Mouse (Mus musculus): ENCODE measurements around the gene Snrnp25. TPM values are rescaled to one million over a fixed set of nuclear protein-coding genes. Genes with fewer than 3 reads are reported as not detected.

Snrnp25 gene
- total and polyA plus RNA-seq, 2 experiments = 7.6 to 10.9 TPM

- Histone ChIP-seq H3K4me1 (ENCODE audit: control insufficient read depth, insufficient read depth, low read length) (peaks cover 14% of the 10 kb centered on the region), H3K36me3 (ENCODE audit: control insufficient read depth, insufficient read depth, low read length) (peaks cover 3% of the 10 kb centered on the region; the same call in 1 of the 2 replicates), H3K27me3 (ENCODE audit: control insufficient read depth, insufficient read depth, low read length) (no peaks in the 10 kb centered on the region), H3K27ac (replicated peaks; ENCODE audit: insufficient read depth, low read depth, low read length) (no peak overlapping the region), H3K79me2 (ENCODE audit: control insufficient read depth, insufficient read depth, low read length) (no peaks in the 10 kb centered on the region), H3K9ac (ENCODE audit: low read depth, low read length) (no peak overlapping the region), H3K4me3 (ENCODE audit: insufficient read depth, low read depth, low read length) (no peak overlapping the region)
- DNase-seq (ENCODE audit: extremely low read depth, low read depth, low spot score) = no peak
- no peak for TF ChIP-seq POLR2A (IDR thresholded peaks at IDR 0.05; ENCODE audit: extremely low read depth, insufficient read depth, low read length)
- TF ChIP-seq CTCF (IDR thresholded peaks at IDR 0.05; ENCODE audit: low read depth, low read length) = no peak
- 95% methylated on average over 9 of the region's 9 CpGs for WGBS
These were observed 22.3 kb downstream of the Snrnp25 start for GRCm38 (mm10) chr11:32227555-32227954.

GRCm38 (mm10) chr11:32228292-32228845 is 23.2 kb downstream of the Snrnp25 start:
- no peak overlapping the region for H3K9ac ChIP-seq (ENCODE audit: low read depth, low read length)

GRCm38 (mm10) chr11:32230220-32230619 is 25.0 kb downstream of the Snrnp25 start:
- H3K36me3 ChIP-seq (ENCODE audit: control insufficient read depth, insufficient read depth, low read length) = peaks cover 3% of the 10 kb centered on the region; the same call in 1 of the 2 replicates
- H3K4me3 ChIP-seq (ENCODE audit: insufficient read depth, low read depth, low read length) = no peak overlapping the region
- H3K4me1 ChIP-seq (ENCODE audit: control insufficient read depth, insufficient read depth, low read length) = peaks cover 9% of the 10 kb centered on the region
- H3K27me3 ChIP-seq (ENCODE audit: control insufficient read depth, insufficient read depth, low read length) = no peaks in the 10 kb centered on the region
- TF ChIP-seq POLR2A (IDR thresholded peaks at IDR 0.05; ENCODE audit: extremely low read depth, insufficient read depth, low read length) (no peak), CTCF (IDR thresholded peaks at IDR 0.05; ENCODE audit: low read depth, low read length) (no peak)
- no peaks in the 10 kb centered on the region for H3K79me2 ChIP-seq (ENCODE audit: control insufficient read depth, insufficient read depth, low read length)
- H3K9ac ChIP-seq (ENCODE audit: low read depth, low read length) = no peak overlapping the region
- WGBS = 87% methylated on average over 4 of the region's 4 CpGs
- no peak for DNase-seq (ENCODE audit: extremely low read depth, low read depth, low spot score)
- H3K27ac ChIP-seq (replicated peaks; ENCODE audit: insufficient read depth, low read depth, low read length) = no peak overlapping the region

More at GRCm38 (mm10) chr11:32228292-32228845, 23.2 kb downstream of the Snrnp25 start:
- Histone ChIP-seq H3K79me2 (ENCODE audit: control insufficient read depth, insufficient read depth, low read length) (no peaks in the 10 kb centered on the region), H3K27ac (replicated peaks; ENCODE audit: insufficient read depth, low read depth, low read length) (no peak overlapping the region), H3K36me3 (ENCODE audit: control insufficient read depth, insufficient read depth, low read length) (peaks cover 3% of the 10 kb centered on the region; the same call in 1 of the 2 replicates), H3K4me1 (ENCODE audit: control insufficient read depth, insufficient read depth, low read length) (peaks cover 14% of the 10 kb centered on the region), H3K27me3 (ENCODE audit: control insufficient read depth, insufficient read depth, low read length) (no peaks in the 10 kb centered on the region), H3K4me3 (ENCODE audit: insufficient read depth, low read depth, low read length) (no peak overlapping the region)
- WGBS = 85% methylated on average over 3 of the region's 3 CpGs
- TF ChIP-seq POLR2A (IDR thresholded peaks at IDR 0.05; ENCODE audit: extremely low read depth, insufficient read depth, low read length) (no peak), CTCF (IDR thresholded peaks at IDR 0.05; ENCODE audit: low read depth, low read length) (no peak)
- DNase-seq (ENCODE audit: extremely low read depth, low read depth, low spot score) = no peak

- Histone ChIP-seq H3K36me3 (ENCODE audit: control insufficient read depth, insufficient read depth, low read length) (peaks cover 3% of the 10 kb centered on the region; the same call in 1 of the 2 replicates), H3K79me2 (ENCODE audit: control insufficient read depth, insufficient read depth, low read length) (no peaks in the 10 kb centered on the region), H3K27me3 (ENCODE audit: control insufficient read depth, insufficient read depth, low read length) (no peaks in the 10 kb centered on the region), H3K4me3 (ENCODE audit: insufficient read depth, low read depth, low read length) (no peak overlapping the region), H3K9ac (ENCODE audit: low read depth, low read length) (no peak overlapping the region), H3K4me1 (ENCODE audit: control insufficient read depth, insufficient read depth, low read length) (0 out of 2 replicates have a peak, but pooled peaks cover 2% of the 10 kb centered on the region), H3K27ac (replicated peaks; ENCODE audit: insufficient read depth, low read depth, low read length) (no peak overlapping the region)
- TF ChIP-seq POLR2A (IDR thresholded peaks at IDR 0.05; ENCODE audit: extremely low read depth, insufficient read depth, low read length) = no peak
- no peak for TF ChIP-seq CTCF (IDR thresholded peaks at IDR 0.05; ENCODE audit: low read depth, low read length)
- no peak for DNase-seq (ENCODE audit: extremely low read depth, low read depth, low spot score)
- 94% methylated on average over 2 of the region's 2 CpGs for WGBS
These were observed 25.9 kb downstream of the Snrnp25 start for GRCm38 (mm10) chr11:32231125-32231524.

- H3K9ac ChIP-seq (ENCODE audit: low read depth, low read length) = no peak overlapping the region
- no peaks in the 10 kb centered on the region for H3K27me3 ChIP-seq (ENCODE audit: control insufficient read depth, insufficient read depth, low read length)
- H3K27ac ChIP-seq (replicated peaks; ENCODE audit: insufficient read depth, low read depth, low read length) = no peak overlapping the region
- no peaks in the 10 kb centered on the region for H3K4me1 ChIP-seq (ENCODE audit: control insufficient read depth, insufficient read depth, low read length)
- 94% methylated on average over 10 of the region's 10 CpGs for WGBS
- H3K4me3 ChIP-seq (ENCODE audit: insufficient read depth, low read depth, low read length) = no peak overlapping the region
- peaks cover 3% of the 10 kb centered on the region; the same call in 1 of the 2 replicates for H3K36me3 ChIP-seq (ENCODE audit: control insufficient read depth, insufficient read depth, low read length)
- TF ChIP-seq CTCF (IDR thresholded peaks at IDR 0.05; ENCODE audit: low read depth, low read length) (no peak), POLR2A (IDR thresholded peaks at IDR 0.05; ENCODE audit: extremely low read depth, insufficient read depth, low read length) (no peak)
- no peaks in the 10 kb centered on the region for H3K79me2 ChIP-seq (ENCODE audit: control insufficient read depth, insufficient read depth, low read length)
- DNase-seq (ENCODE audit: extremely low read depth, low read depth, low spot score) = no peak
These were observed 27.6 kb downstream of the Snrnp25 start for GRCm38 (mm10) chr11:32232848-32233247.

- H3K36me3 ChIP-seq (ENCODE audit: control insufficient read depth, insufficient read depth, low read length) = peaks cover 3% of the 10 kb centered on the region; the same call in 1 of the 2 replicates
- TF ChIP-seq CTCF (IDR thresholded peaks at IDR 0.05; ENCODE audit: low read depth, low read length) (no peak), POLR2A (IDR thresholded peaks at IDR 0.05; ENCODE audit: extremely low read depth, insufficient read depth, low read length) (no peak)
- H3K4me1 ChIP-seq (ENCODE audit: control insufficient read depth, insufficient read depth, low read length) = no peaks in the 10 kb centered on the region
- H3K79me2 ChIP-seq (ENCODE audit: control insufficient read depth, insufficient read depth, low read length) = no peaks in the 10 kb centered on the region
- H3K9ac ChIP-seq (ENCODE audit: low read depth, low read length) = no peak overlapping the region
- no peak overlapping the region for H3K27ac ChIP-seq (replicated peaks; ENCODE audit: insufficient read depth, low read depth, low read length)
- DNase-seq (ENCODE audit: extremely low read depth, low read depth, low spot score) = no peak
- no peaks in the 10 kb centered on the region for H3K27me3 ChIP-seq (ENCODE audit: control insufficient read depth, insufficient read depth, low read length)
- no peak overlapping the region for H3K4me3 ChIP-seq (ENCODE audit: insufficient read depth, low read depth, low read length)
- WGBS = 99% methylated on average over 3 of the region's 3 CpGs
These were observed 28.7 kb downstream of the Snrnp25 start for GRCm38 (mm10) chr11:32233895-32234294.

Measured in liver, adult 2 months (tissue).